Mouse (Mus musculus): ENCODE results near the gene Atp6v0e2. TPM values are rescaled to one million over a fixed set of nuclear protein-coding genes. Genes with fewer than 3 reads are reported as not detected.

The Atp6v0e2 gene
- polyA plus RNA-seq, 1 experiment from 2014 or later, result 20.3 TPM

GRCm38 (mm10) chr6:48534913-48535312 is 2.5 kb upstream of the Atp6v0e2 start:
- Histone ChIP-seq H3K9ac (ENCODE audit: low read depth, low read length) (no peak overlapping the region), H3K36me3 (ENCODE audit: control insufficient read depth, insufficient read depth, low read length) (0 out of 2 replicates have a peak, but pooled peaks cover 4% of the 10 kb centered on the region), H3K4me1 (ENCODE audit: control insufficient read depth, insufficient read depth, low read length) (no peaks in the 10 kb centered on the region), H3K27ac (ENCODE audit: low read depth, low read length) (no peak overlapping the region), H3K9me3 (ENCODE audit: control insufficient read depth, low read length) (no peaks in the 10 kb centered on the region), H3K4me3 (ENCODE audit: low read length) (no peak overlapping the region), H3K27me3 (ENCODE audit: control insufficient read depth, insufficient read depth, low read length) (no peaks in the 10 kb centered on the region), H3K4me2 (replicated peaks; ENCODE audit: low read depth, low read length) (no peak overlapping the region)
- ATAC-seq (ENCODE audit: low FRiP score, low TSS enrichment), result no peak
- WGBS, result 85% methylated on average over 8 of the region's 8 CpGs

GRCm38 (mm10) chr6:48536091-48536490 is 1.3 kb upstream of the Atp6v0e2 start:
- no peak overlapping the region for H3K9ac ChIP-seq (ENCODE audit: low read depth, low read length)
- H3K4me2 ChIP-seq (replicated peaks; ENCODE audit: low read depth, low read length), result no peak overlapping the region
- H3K9me3 ChIP-seq (ENCODE audit: control insufficient read depth, low read length), result no peaks in the 10 kb centered on the region
- 0 out of 2 replicates have a peak, but pooled peaks cover 4% of the 10 kb centered on the region for H3K36me3 ChIP-seq (ENCODE audit: control insufficient read depth, insufficient read depth, low read length)
- H3K4me1 ChIP-seq (ENCODE audit: control insufficient read depth, insufficient read depth, low read length), result no peaks in the 10 kb centered on the region
- no peak overlapping the region for H3K4me3 ChIP-seq (ENCODE audit: low read length)
- no peaks in the 10 kb centered on the region for H3K27me3 ChIP-seq (ENCODE audit: control insufficient read depth, insufficient read depth, low read length)
- WGBS, result 72% methylated on average over 4 of the region's 4 CpGs
- no peak for ATAC-seq (ENCODE audit: low FRiP score, low TSS enrichment)
- no peak overlapping the region for H3K27ac ChIP-seq (ENCODE audit: low read depth, low read length)

GRCm38 (mm10) chr6:48538841-48539737 is 1.7 kb downstream of the Atp6v0e2 start:
- Histone ChIP-seq H3K4me3 (ENCODE audit: low read length) (no peak overlapping the region), H3K27me3 (ENCODE audit: control insufficient read depth, insufficient read depth, low read length) (no peaks in the 10 kb centered on the region), H3K9me3 (ENCODE audit: control insufficient read depth, low read length) (no peaks in the 10 kb centered on the region), H3K4me2 (replicated peaks; ENCODE audit: low read depth, low read length) (no peak overlapping the region), H3K9ac (ENCODE audit: low read depth, low read length) (no peak overlapping the region), H3K27ac (ENCODE audit: low read depth, low read length) (no peak overlapping the region), H3K4me1 (ENCODE audit: control insufficient read depth, insufficient read depth, low read length) (peaks cover 12% of the 10 kb centered on the region), H3K36me3 (ENCODE audit: control insufficient read depth, insufficient read depth, low read length) (no peaks in the 10 kb centered on the region)
- no peak for ATAC-seq (ENCODE audit: low FRiP score, low TSS enrichment)
- WGBS, result 72% methylated on average over 4 of the region's 5 CpGs

GRCm38 (mm10) chr6:48539860-48540259 is 2.4 kb downstream of the Atp6v0e2 start:
- WGBS, result 58% methylated on average over 5 of the region's 5 CpGs
- H3K36me3 ChIP-seq (ENCODE audit: control insufficient read depth, insufficient read depth, low read length), result no peaks in the 10 kb centered on the region
- H3K27ac ChIP-seq (ENCODE audit: low read depth, low read length), result no peak overlapping the region
- peaks cover 12% of the 10 kb centered on the region for H3K4me1 ChIP-seq (ENCODE audit: control insufficient read depth, insufficient read depth, low read length)
- H3K4me2 ChIP-seq (replicated peaks; ENCODE audit: low read depth, low read length), result no peak overlapping the region
- no peaks in the 10 kb centered on the region for H3K9me3 ChIP-seq (ENCODE audit: control insufficient read depth, low read length)
- no peak overlapping the region for H3K4me3 ChIP-seq (ENCODE audit: low read length)
- no peak for ATAC-seq (ENCODE audit: low FRiP score, low TSS enrichment)
- H3K9ac ChIP-seq (ENCODE audit: low read depth, low read length), result no peak overlapping the region
- no peaks in the 10 kb centered on the region for H3K27me3 ChIP-seq (ENCODE audit: control insufficient read depth, insufficient read depth, low read length)

- H3K4me1 ChIP-seq (ENCODE audit: control insufficient read depth, insufficient read depth, low read length), result peaks cover 12% of the 10 kb centered on the region
- H3K36me3 ChIP-seq (ENCODE audit: control insufficient read depth, insufficient read depth, low read length), result no peaks in the 10 kb centered on the region
- H3K4me3 ChIP-seq (ENCODE audit: low read length), result no peak overlapping the region
- H3K9me3 ChIP-seq (ENCODE audit: control insufficient read depth, low read length), result no peaks in the 10 kb centered on the region
- H3K27me3 ChIP-seq (ENCODE audit: control insufficient read depth, insufficient read depth, low read length), result no peaks in the 10 kb centered on the region
- no peak overlapping the region for H3K9ac ChIP-seq (ENCODE audit: low read depth, low read length)
- no peak overlapping the region for H3K27ac ChIP-seq (ENCODE audit: low read depth, low read length)
- 35% methylated on average over 3 of the region's 3 CpGs for WGBS
- no peak overlapping the region for H3K4me2 ChIP-seq (replicated peaks; ENCODE audit: low read depth, low read length)
- no peak for ATAC-seq (ENCODE audit: low FRiP score, low TSS enrichment)
Observed at GRCm38 (mm10) chr6:48540721-48541120, 3.3 kb downstream of the Atp6v0e2 start.

- ATAC-seq (ENCODE audit: low FRiP score, low TSS enrichment), result peak; percentile 28; the same call in 1 of the 2 replicates
- H3K4me2 ChIP-seq (replicated peaks; ENCODE audit: low read depth, low read length), result no peak overlapping the region
Observed at GRCm38 (mm10) chr6:48541560-48542450, 4.4 kb downstream of the Atp6v0e2 start.

GRCm38 (mm10) chr6:48542631-48543030 is 5.2 kb downstream of the Atp6v0e2 start:
- Histone ChIP-seq H3K4me2 (replicated peaks; ENCODE audit: low read depth, low read length) (no peak overlapping the region), H3K9me3 (ENCODE audit: control insufficient read depth, low read length) (no peaks in the 10 kb centered on the region), H3K4me3 (ENCODE audit: low read length) (no peak overlapping the region), H3K4me1 (ENCODE audit: control insufficient read depth, insufficient read depth, low read length) (peaks cover 12% of the 10 kb centered on the region), H3K27ac (ENCODE audit: low read depth, low read length) (no peak overlapping the region), H3K9ac (ENCODE audit: low read depth, low read length) (no peak overlapping the region), H3K36me3 (ENCODE audit: control insufficient read depth, insufficient read depth, low read length) (no peaks in the 10 kb centered on the region), H3K27me3 (ENCODE audit: control insufficient read depth, insufficient read depth, low read length) (no peaks in the 10 kb centered on the region)
- WGBS, result 85% methylated on average over 3 of the region's 3 CpGs
- ATAC-seq (ENCODE audit: low FRiP score, low TSS enrichment), result no peak

More at GRCm38 (mm10) chr6:48541560-48542450, 4.4 kb downstream of the Atp6v0e2 start:
- Histone ChIP-seq H3K4me1 (ENCODE audit: control insufficient read depth, insufficient read depth, low read length) (peaks cover 12% of the 10 kb centered on the region), H3K4me3 (ENCODE audit: low read length) (no peak overlapping the region), H3K9ac (ENCODE audit: low read depth, low read length) (no peak overlapping the region), H3K27ac (ENCODE audit: low read depth, low read length) (no peak overlapping the region), H3K36me3 (ENCODE audit: control insufficient read depth, insufficient read depth, low read length) (no peaks in the 10 kb centered on the region), H3K27me3 (ENCODE audit: control insufficient read depth, insufficient read depth, low read length) (no peaks in the 10 kb centered on the region), H3K9me3 (ENCODE audit: control insufficient read depth, low read length) (no peaks in the 10 kb centered on the region)
- 10% methylated on average over 7 of the region's 7 CpGs for WGBS

GRCm38 (mm10) chr6:48545251-48545650 is 7.8 kb downstream of the Atp6v0e2 start:
- Histone ChIP-seq H3K36me3 (ENCODE audit: control insufficient read depth, insufficient read depth, low read length) (no peaks in the 10 kb centered on the region), H3K4me1 (ENCODE audit: control insufficient read depth, insufficient read depth, low read length) (peaks cover 12% of the 10 kb centered on the region), H3K9ac (ENCODE audit: low read depth, low read length) (no peak overlapping the region), H3K27ac (ENCODE audit: low read depth, low read length) (no peak overlapping the region), H3K4me2 (replicated peaks; ENCODE audit: low read depth, low read length) (no peak overlapping the region), H3K4me3 (ENCODE audit: low read length) (no peak overlapping the region), H3K9me3 (ENCODE audit: control insufficient read depth, low read length) (no peaks in the 10 kb centered on the region), H3K27me3 (ENCODE audit: control insufficient read depth, insufficient read depth, low read length) (no peaks in the 10 kb centered on the region)
- no peak for ATAC-seq (ENCODE audit: low FRiP score, low TSS enrichment)
- 65% methylated on average over 5 of the region's 5 CpGs for WGBS

Data from kidney, embryonic 14.5 days (tissue).